In genomic region chr14:21112742-21113141, GRCm38 (mm10) we compare ENCODE assay signal across 16 mouse cellular contexts.
DNase-seq lines count a peak whose midpoint lies in the region; ATAC-seq lines count a peak whose summit lies in the region.
"Had no signal": no experiment of that assay in that cellular context is flagged by ENCODE, and none has a peak within 500 bp of the region (broad histone marks: within the 10 kb centered on the region; RNA-seq: fewer than 3 reads in every experiment).

No protein-coding gene starts in this region.

- peak; percentile 72 for ATAC-seq in liver, embryonic 13.5 days (ENCODE audit: low read depth)
- ATAC-seq in hindbrain, embryonic 12.5 days (ENCODE audit: low FRiP score): no peak
- ATAC-seq: forebrain, embryonic 14.5 days; midbrain, embryonic 15.5 days had no signal

- H3K36me3 ChIP-seq in liver, embryonic 13.5 days: 0 out of 2 replicates have a peak, but pooled peaks cover 3% of the 10 kb centered on the region
- no peaks in the 10 kb centered on the region for H3K36me3 ChIP-seq in hindbrain, embryonic 12.5 days
- H3K36me3 ChIP-seq: hindbrain, embryonic 10.5 days; midbrain, embryonic 15.5 days had no signal

- H3K4me3 ChIP-seq in liver, embryonic 13.5 days (replicated peaks): no peak overlapping the region
- no peak overlapping the region for H3K4me3 ChIP-seq in hindbrain, embryonic 12.5 days
- H3K4me3 ChIP-seq: hindbrain, embryonic 10.5 days; midbrain, embryonic 15.5 days had no signal

- no peaks in the 10 kb centered on the region for H3K9me3 ChIP-seq in liver, embryonic 13.5 days (replicated peaks)
- H3K9me3 ChIP-seq in hindbrain, embryonic 12.5 days (replicated peaks): no peaks in the 10 kb centered on the region
- H3K9me3 ChIP-seq: G1E; hindbrain, embryonic 10.5 days; midbrain, embryonic 15.5 days had no signal

- 69% methylated on average over 6 of the region's 6 CpGs for WGBS in liver, embryonic 13.5 days (ENCODE audit: insufficient replicate concordance)
- 86% methylated on average over 6 of the region's 6 CpGs for WGBS in hindbrain, embryonic 12.5 days

- DNase-seq in adrenal gland, adult 2 months: peak; percentile 51
- no peak for DNase-seq in adrenal gland, postnatal 25 days
- DNase-seq in thymus, postnatal 0 days (ENCODE audit: low spot score): peak; percentile 8
- no peak for DNase-seq in thymus, postnatal 10 days (ENCODE audit: low spot score in 2 of 2)
- DNase-seq in liver, embryonic 13.5 days: no peak
- DNase-seq in urinary bladder, postnatal 14 days (ENCODE audit: low spot score): no peak
- no peak for DNase-seq in retina, postnatal 1 day
- DNase-seq: cerebellum, postnatal 14 days; kidney, adult 11 months; kidney, postnatal 4 days; thymus, adult 18-20 months had no signal

- H3K9ac ChIP-seq in liver, embryonic 13.5 days: no peak overlapping the region
- no peak overlapping the region for H3K9ac ChIP-seq in hindbrain, embryonic 12.5 days
- H3K9ac ChIP-seq: midbrain, embryonic 15.5 days had no signal

- 0 out of 2 replicates have a peak overlapping the region, but pooled peaks have one; percentile 51 for H3K27ac ChIP-seq in liver, embryonic 13.5 days
- H3K27ac ChIP-seq in hindbrain, embryonic 12.5 days: no peak overlapping the region
- H3K27ac ChIP-seq: hindbrain, embryonic 10.5 days; midbrain, embryonic 15.5 days had no signal

- no peaks in the 10 kb centered on the region for H3K27me3 ChIP-seq in liver, embryonic 13.5 days
- no peaks in the 10 kb centered on the region for H3K27me3 ChIP-seq in hindbrain, embryonic 12.5 days
- H3K27me3 ChIP-seq: midbrain, embryonic 15.5 days had no signal

- no peak overlapping the region for H3K4me2 ChIP-seq in liver, embryonic 13.5 days
- H3K4me2 ChIP-seq in hindbrain, embryonic 12.5 days (replicated peaks): no peak overlapping the region
- H3K4me2 ChIP-seq: midbrain, embryonic 15.5 days had no signal

- peaks cover 31% of the 10 kb centered on the region for H3K4me1 ChIP-seq in liver, embryonic 13.5 days (replicated peaks)
- no peaks in the 10 kb centered on the region for H3K4me1 ChIP-seq in hindbrain, embryonic 12.5 days
- H3K4me1 ChIP-seq: hindbrain, embryonic 10.5 days; midbrain, embryonic 15.5 days had no signal

Comparison
In these comparisons a context has a peak if more than half of its experiments do, and no peak if none do; other contexts are left out.
1. DNase-seq: peak in adrenal gland, adult 2 months (single experiment) and thymus, postnatal 0 days (single experiment); none in adrenal gland, postnatal 25 days (single experiment), thymus, postnatal 10 days (0 of 2), liver, embryonic 13.5 days (single experiment), urinary bladder, postnatal 14 days (single experiment) and retina, postnatal 1 day (single experiment).